Mouse (Mus musculus) ES-CJ7 (cell line): ENCODE data around the gene Glrp1.

Experiments
- DNase-seq: peaks from one replicate; pipeline ENCODE4 v3.0.0; 2011; ENCODE audit warnings: low read depth, low spot score

The Glrp1 gene

DNA sequence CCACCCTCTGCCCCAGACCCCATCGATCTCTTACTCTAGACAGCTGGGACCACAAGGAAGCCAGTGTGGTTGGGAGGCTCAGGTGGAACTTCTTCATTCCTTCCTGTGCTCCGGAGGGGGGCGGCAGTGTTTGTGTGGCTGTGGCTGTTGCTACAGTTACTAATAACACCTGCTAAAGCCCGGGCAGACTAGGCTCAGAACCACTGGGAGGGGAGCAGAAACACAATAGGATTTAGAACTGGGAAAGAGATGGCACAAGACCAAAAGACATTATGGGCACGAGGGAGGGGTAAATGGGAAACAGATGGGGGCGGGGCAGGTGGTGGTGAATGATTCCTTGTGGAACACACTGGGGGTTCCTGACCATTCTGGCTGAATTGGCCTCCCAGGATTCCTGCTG lies 47.4 kb downstream of the Glrp1 start:
- peak; percentile 40 for DNase-seq

- DNase-seq: no peak
These were observed 48.8 kb downstream of the Glrp1 start for GRCm38 (mm10) chr1:88461096-88461495.

GRCm38 (mm10) chr1:88459655-88460054 lies 50.2 kb downstream of the Glrp1 start:
- no peak for DNase-seq

DNA sequence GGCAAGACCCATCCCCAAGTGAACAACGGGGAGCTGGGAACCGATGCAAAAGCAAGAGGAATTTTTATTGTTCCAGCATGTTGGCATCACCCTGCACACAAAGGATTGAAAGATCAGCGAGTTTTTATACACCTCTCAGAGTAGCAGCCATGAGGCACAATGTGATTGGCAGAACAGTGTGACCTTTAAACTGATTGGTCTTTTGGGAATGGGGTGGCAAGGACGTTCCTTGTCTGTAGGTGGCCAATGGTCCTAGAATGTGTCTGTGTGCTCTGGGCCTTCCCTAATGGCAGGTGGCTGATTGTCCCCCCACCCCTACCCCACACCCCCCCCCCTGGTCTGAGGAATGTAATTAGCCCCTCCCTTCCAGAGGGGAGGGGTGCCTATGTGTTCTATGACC lies 50.7 kb downstream of the Glrp1 start:
- peak; percentile 65 for DNase-seq

DNA sequence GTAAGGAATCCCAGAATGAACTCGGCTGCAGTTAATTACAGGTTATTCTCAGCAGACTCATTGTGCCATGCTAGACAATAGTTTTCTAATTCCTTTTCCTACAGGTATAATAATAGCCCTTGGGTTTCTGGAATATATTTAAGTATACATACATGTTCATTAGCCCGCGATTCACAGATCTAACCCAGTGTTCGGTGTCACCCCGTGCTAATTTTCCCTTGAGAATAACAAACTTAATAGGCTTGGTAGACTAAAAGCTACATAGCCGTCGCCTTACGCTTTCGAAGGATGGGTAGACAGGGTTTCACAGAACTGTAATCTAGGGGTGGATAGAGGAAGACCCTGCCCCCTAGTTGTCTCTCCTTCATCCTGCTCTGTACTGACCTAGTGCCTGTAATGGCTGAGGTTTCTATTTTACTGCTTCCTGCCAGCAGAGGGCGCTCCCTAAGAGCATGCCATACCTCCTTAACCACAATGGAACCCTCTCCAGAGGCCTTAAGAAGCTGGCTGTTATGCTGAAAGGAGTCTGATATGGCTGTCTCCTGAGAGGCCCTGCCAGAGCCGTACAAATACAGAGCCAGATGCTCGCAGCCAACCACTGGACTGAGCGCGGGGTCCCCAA lies 53.3 kb downstream of the Glrp1 start:
- DNase-seq: peak; percentile 94

- DNase-seq: no peak
These were observed 54.1 kb downstream of the Glrp1 start for GRCm38 (mm10) chr1:88455761-88456160.

DNA sequence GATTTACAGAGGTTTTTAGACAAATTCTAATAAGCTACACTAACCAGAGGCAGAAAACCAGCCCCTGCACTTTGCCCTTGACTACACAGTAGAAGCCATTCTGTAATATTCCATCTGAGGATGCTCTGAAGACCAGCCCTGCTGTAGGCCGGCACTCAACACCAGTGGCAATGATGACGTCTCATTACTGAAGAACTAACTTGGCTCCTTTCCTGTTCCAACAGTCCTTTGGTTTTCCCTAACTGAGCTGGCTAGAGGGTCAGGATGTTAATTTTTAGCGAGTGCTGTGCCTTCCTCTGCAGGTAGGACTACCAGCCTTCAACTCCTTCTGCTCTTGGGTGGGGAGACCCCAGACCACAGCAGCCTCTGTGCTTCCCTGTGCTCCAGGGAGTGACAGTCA lies 55.2 kb downstream of the Glrp1 start:
- DNase-seq: no peak

DNA sequence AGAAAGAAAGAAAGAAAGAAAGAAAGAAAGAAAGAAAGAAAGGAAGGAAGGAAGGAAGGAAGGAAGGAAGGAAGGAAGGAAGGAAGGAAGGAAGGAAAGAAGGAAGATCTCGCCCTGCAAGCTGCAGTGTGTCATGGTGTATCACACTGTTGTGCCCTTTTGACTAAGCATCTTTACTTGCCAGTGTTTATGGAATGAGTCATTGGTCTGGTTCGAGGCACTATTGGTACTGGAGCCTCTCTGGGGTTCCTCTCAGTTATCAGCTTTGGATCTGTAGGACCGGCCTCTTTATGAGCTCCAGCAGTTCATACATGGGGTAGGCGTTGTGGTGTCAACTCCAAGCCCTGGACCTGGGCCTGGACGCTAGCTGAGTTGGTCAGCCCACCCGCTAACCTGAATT lies 57.7 kb downstream of the Glrp1 start:
- DNase-seq: no peak

DNA sequence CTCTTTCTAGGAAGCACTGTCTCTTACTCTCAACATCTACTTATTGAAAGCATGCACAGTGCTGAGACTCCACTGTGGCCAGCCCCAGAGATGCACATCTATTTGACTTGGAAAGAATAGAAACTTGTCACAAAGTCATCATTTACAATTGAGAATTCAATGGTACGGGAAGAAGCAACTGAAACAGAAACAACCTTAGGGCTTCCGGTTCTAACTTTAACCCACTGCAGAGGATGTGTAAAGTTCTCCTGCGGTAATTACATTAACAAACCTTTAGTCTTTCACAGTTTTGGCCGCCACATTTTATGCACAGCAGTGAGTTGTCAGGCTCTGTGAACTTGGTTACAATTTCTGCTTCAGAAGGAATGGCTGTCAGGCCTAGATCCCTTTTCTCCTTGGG lies 59.2 kb downstream of the Glrp1 start:
- no peak for DNase-seq
